Mouse (Mus musculus): ENCODE measurements around the gene Olfr305. TPM values are rescaled to one million over a fixed set of nuclear protein-coding genes. Genes with fewer than 3 reads are reported as not detected.

The Olfr305 gene
- polyA plus RNA-seq, 1 experiment from 2014 or later: not detected

Other genes with a start within 250 kb of the Olfr305 start
- not detected in 2 replicates for gene Vmn2r75, start 195.2 kb downstream of the Olfr305 start, polyA plus RNA-seq (2015; fragmentation: Nextera tagmentation; extraction: Ambion mirVana)
- gene Vmn2r76, start 120.6 kb downstream of the Olfr305 start, polyA plus RNA-seq (2015; fragmentation: Nextera tagmentation; extraction: Ambion mirVana): not detected in 2 replicates
- gene Olfr310, start 89.8 kb downstream of the Olfr305 start, polyA plus RNA-seq (2015; fragmentation: Nextera tagmentation; extraction: Ambion mirVana): not detected in 2 replicates
- gene Olfr309, start 53.2 kb downstream of the Olfr305 start, polyA plus RNA-seq (2015; fragmentation: Nextera tagmentation; extraction: Ambion mirVana): not detected in 2 replicates
- gene Olfr308, start 41.3 kb downstream of the Olfr305 start, polyA plus RNA-seq (2015; fragmentation: Nextera tagmentation; extraction: Ambion mirVana): not detected in 2 replicates
- gene Olfr307, start 29.3 kb downstream of the Olfr305 start, polyA plus RNA-seq (2015; fragmentation: Nextera tagmentation; extraction: Ambion mirVana): not detected in 2 replicates
- not detected in 2 replicates for gene Olfr304, start 19.7 kb upstream of the Olfr305 start, polyA plus RNA-seq (2015; fragmentation: Nextera tagmentation; extraction: Ambion mirVana)
- not detected in 2 replicates for gene Olfr303, start 30.9 kb upstream of the Olfr305 start, polyA plus RNA-seq (2015; fragmentation: Nextera tagmentation; extraction: Ambion mirVana)
- gene Olfr301, start 36.9 kb upstream of the Olfr305 start, polyA plus RNA-seq (2015; fragmentation: Nextera tagmentation; extraction: Ambion mirVana): not detected in 2 replicates
- not detected in 2 replicates for gene Olfr299, start 93.0 kb upstream of the Olfr305 start, polyA plus RNA-seq (2015; fragmentation: Nextera tagmentation; extraction: Ambion mirVana)
- gene Olfr298, start 125.6 kb upstream of the Olfr305 start, polyA plus RNA-seq (2015; fragmentation: Nextera tagmentation; extraction: Ambion mirVana): not detected in 2 replicates
- gene Olfr297, start 153.0 kb upstream of the Olfr305 start, polyA plus RNA-seq (2015; fragmentation: Nextera tagmentation; extraction: Ambion mirVana): not detected in 2 replicates
- gene Olfr295, start 216.9 kb upstream of the Olfr305 start, polyA plus RNA-seq (2015; fragmentation: Nextera tagmentation; extraction: Ambion mirVana): not detected in 2 replicates
- not detected in 2 replicates for gene Olfr294, start 249.7 kb upstream of the Olfr305 start, polyA plus RNA-seq (2015; fragmentation: Nextera tagmentation; extraction: Ambion mirVana)

Data from liver, embryonic 13.5 days (tissue).